Mouse (Mus musculus) cerebellum, adult 8-10 months (tissue): Measurements from ENCODE around the gene Gpa33.

ENCODE experiments used
- DNase-seq: peaks from one replicate; pipeline ENCODE4 v3.0.0; 2022

The Gpa33 gene

GRCm38 (mm10) chr1:166165159-166165558 is 35.1 kb downstream of the Gpa33 start:
- DNase-seq: no peak

GRCm38 (mm10) chr1:166167405-166167804 is 37.4 kb downstream of the Gpa33 start:
- DNase-seq: no peak

- DNase-seq: no peak
These were observed 38.0 kb downstream of the Gpa33 start for GRCm38 (mm10) chr1:166168017-166168416.

GRCm38 (mm10) chr1:166169713-166170112 is 39.7 kb downstream of the Gpa33 start:
- no peak for DNase-seq

GRCm38 (mm10) chr1:166170852-166171251 is 40.8 kb downstream of the Gpa33 start:
- no peak for DNase-seq

GRCm38 (mm10) chr1:166172992-166173391 is 43.0 kb downstream of the Gpa33 start:
- DNase-seq: no peak

GRCm38 (mm10) chr1:166173621-166174020 is 43.6 kb downstream of the Gpa33 start:
- no peak for DNase-seq

- no peak for DNase-seq
These were observed 51.5 kb downstream of the Gpa33 start for GRCm38 (mm10) chr1:166181510-166181909.

GRCm38 (mm10) chr1:166182952-166183627 is 53.1 kb downstream of the Gpa33 start:
- no peak for DNase-seq

- no peak for DNase-seq
These were observed 54.6 kb downstream of the Gpa33 start for GRCm38 (mm10) chr1:166184391-166185229.

- DNase-seq: no peak
These were observed 55.3 kb downstream of the Gpa33 start for GRCm38 (mm10) chr1:166185357-166185756.

GRCm38 (mm10) chr1:166189821-166190220 is 59.8 kb downstream of the Gpa33 start:
- DNase-seq: no peak

GRCm38 (mm10) chr1:166204171-166204570 is 74.1 kb downstream of the Gpa33 start:
- no peak for DNase-seq

GRCm38 (mm10) chr1:166205159-166205558 is 75.1 kb downstream of the Gpa33 start:
- DNase-seq: no peak

GRCm38 (mm10) chr1:166209371-166209770 is 79.3 kb downstream of the Gpa33 start:
- no peak for DNase-seq

GRCm38 (mm10) chr1:166214181-166214580 is 84.1 kb downstream of the Gpa33 start:
- no peak for DNase-seq
